Mouse (Mus musculus) T-helper 17 cell (primary cell): Measurements from ENCODE around the gene Cd151.
"Not testable (repeated sequence)": the region's sequence is repeated elsewhere in the genome, so short reads cannot be mapped to it uniquely, and the experiment has no call there.

Experiments
- in situ Hi-C, 2 experiments: fragments of 300-600 bp; cut with MboI, MseI; formaldehyde crosslinking; loops; 1 replicate in 1 of 2; 2 replicates in 1 of 2; pipeline ENCODE4 v1.15.1; 2025; ENCODE audit warnings: high pct_unique_total_duplicates in 2 of 2

Gene Cd151

GRCm38 (mm10) chr7:141435856-141436522 is 31.2 kb upstream of the Cd151 start:
- in situ Hi-C loops, result no loop called here

- in situ Hi-C loops, result no loop called here
Measured at GRCm38 (mm10) chr7:141436523-141436892, 30.7 kb upstream of the Cd151 start.

- in situ Hi-C loops, result no loop called here
Measured at GRCm38 (mm10) chr7:141437178-141438120, 29.7 kb upstream of the Cd151 start, which contains the start of gene Slc25a22. Slc25a22 (minus strand) TSS chr7:141437892.

- in situ Hi-C loops, result no loop called here
Measured at GRCm38 (mm10) chr7:141438201-141438968, 28.8 kb upstream of the Cd151 start.

GRCm38 (mm10) chr7:141439140-141439679 is 28.0 kb upstream of the Cd151 start:
- in situ Hi-C loops, result no loop called here

- in situ Hi-C loops, result no loop called here
Measured at GRCm38 (mm10) chr7:141439811-141440210, 27.4 kb upstream of the Cd151 start.

- in situ Hi-C loops, result no loop called here
Measured at GRCm38 (mm10) chr7:141440613-141441012, 26.6 kb upstream of the Cd151 start.

- in situ Hi-C loops, result no loop called here
Measured at GRCm38 (mm10) chr7:141441460-141441859, 25.7 kb upstream of the Cd151 start.

- in situ Hi-C loops, result no loop called here
Measured at GRCm38 (mm10) chr7:141442199-141442598, 25.0 kb upstream of the Cd151 start.

- in situ Hi-C loops, result no loop called here
Measured at GRCm38 (mm10) chr7:141443081-141443821, 23.9 kb upstream of the Cd151 start.

GRCm38 (mm10) chr7:141443828-141444237 is 23.4 kb upstream of the Cd151 start, which contains the start of gene Pidd1:
Pidd1 (minus strand) TSS chr7:141444025.
- in situ Hi-C loops, result no loop called here

- in situ Hi-C loops, result not testable (repeated sequence)
Measured at GRCm38 (mm10) chr7:141446374-141446773, 20.8 kb upstream of the Cd151 start.

GRCm38 (mm10) chr7:141447110-141447991 is 19.8 kb upstream of the Cd151 start, which contains the start of gene Rplp2:
Rplp2 (plus strand) TSS chr7:141447370.
- in situ Hi-C loops, result no loop called here

GRCm38 (mm10) chr7:141451928-141452327 is 15.3 kb upstream of the Cd151 start:
- in situ Hi-C loops, result no loop called here

- in situ Hi-C loops, result no loop called here
Measured at GRCm38 (mm10) chr7:141453636-141454035, 13.6 kb upstream of the Cd151 start.

- in situ Hi-C loops, result loop anchor here in 1 of 2 experiments (5.0 kb wide), 1 partner anchor 43 kb away; the partner anchor contains the start of gene Gatd1
Measured at GRCm38 (mm10) chr7:141454967-141455551, 12.1 kb upstream of the Cd151 start, which contains the start of gene Pnpla2. Pnpla2 (plus strand) TSS chr7:141455198.

GRCm38 (mm10) chr7:141455610-141456314 is 11.4 kb upstream of the Cd151 start:
- in situ Hi-C loops, result loop anchor here in 1 of 2 experiments (5.0 kb wide), 1 partner anchor 43 kb away; the partner anchor contains the start of gene Gatd1

GRCm38 (mm10) chr7:141456739-141457138 is 10.5 kb upstream of the Cd151 start:
- in situ Hi-C loops, result loop anchor here in 1 of 2 experiments (5.0 kb wide), 1 partner anchor 44 kb away; the partner anchor contains the start of gene Gatd1
